Mouse (Mus musculus) lung, adult 2 months (tissue): ENCODE measurements around the gene Vmn2r25. TPM values are rescaled to one million over a fixed set of nuclear protein-coding genes. Genes with fewer than 3 reads are reported as not detected.
"Not testable (repeated sequence)": the region's sequence is repeated elsewhere in the genome, so short reads cannot be mapped to it uniquely, and the experiment has no call there.

ENCODE experiments used
- DNase-seq: peaks from one replicate; pipeline ENCODE4 v3.0.0; 2022
- H3K4me1 ChIP-seq: fragments of 200-500 bp; 2 replicates; pipeline ENCODE4 v1.6.1; 2011; ENCODE audit warnings: low read length; ENCODE audit not compliant: control insufficient read depth, insufficient read depth
- H3K4me3 ChIP-seq: fragments of 200-500 bp; replicated peaks from 2 replicates; pipeline ENCODE3; 2011; ENCODE audit warnings: low read depth, mild to moderate bottlenecking, control low read depth, low read length; ENCODE audit errors: extremely low read depth
- CTCF ChIP-seq: fragments of 200-500 bp; IDR thresholded peaks from 2 replicates; pipeline ENCODE4 v1.5.1; 2011; ENCODE audit warnings: mild to moderate bottlenecking, low read length, control low read depth; ENCODE audit not compliant: insufficient read depth
- POLR2A ChIP-seq: fragments of 200-500 bp; IDR thresholded peaks from 2 replicates; pipeline ENCODE4 v1.6.1; 2011; ENCODE audit warnings: low read depth, mild to moderate bottlenecking, control low read depth, low read length, borderline replicate concordance; ENCODE audit errors: extremely low read depth
- WGBS: fragments of 180-500 bp; shearing (Covaris S2); methylation state at CpG from one replicate; pipeline ENCODE4 v1.1.7; 2018; 5-methylcytosine and 5-hydroxymethylcytosine counted together
- polyA plus RNA-seq: library from polyadenylated mRNA; depleted of rRNA; stranded (reverse); fragments of >200 nt; gene quantifications from 2 replicates; pipeline ENCODE4 v1.2.3, GENCODE M21; 2012; rRNA removed

Vmn2r25 gene
- not detected in 2 replicates for polyA plus RNA-seq

- not testable (repeated sequence) for H3K4me3 ChIP-seq, H3K4me1 ChIP-seq, DNase-seq
- WGBS, result 44% methylated on average over 2 of the region's 2 CpGs
Observed at GRCm38 (mm10) chr6:123853363-123853762, at the start of gene Vmn2r25. Vmn2r25 (minus strand) TSS chr6:123853463.

- Histone ChIP-seq H3K4me1 (no peaks in the 10 kb centered on the region), H3K4me3 (no peak overlapping the region)
- no peak for DNase-seq
- 68% methylated on average over 8 of the region's 8 CpGs for WGBS
- TF ChIP-seq POLR2A, result no peak
- TF ChIP-seq CTCF, result no peak
Observed at GRCm38 (mm10) chr6:123819951-123820350, 33.3 kb downstream of the Vmn2r25 start.

DNA sequence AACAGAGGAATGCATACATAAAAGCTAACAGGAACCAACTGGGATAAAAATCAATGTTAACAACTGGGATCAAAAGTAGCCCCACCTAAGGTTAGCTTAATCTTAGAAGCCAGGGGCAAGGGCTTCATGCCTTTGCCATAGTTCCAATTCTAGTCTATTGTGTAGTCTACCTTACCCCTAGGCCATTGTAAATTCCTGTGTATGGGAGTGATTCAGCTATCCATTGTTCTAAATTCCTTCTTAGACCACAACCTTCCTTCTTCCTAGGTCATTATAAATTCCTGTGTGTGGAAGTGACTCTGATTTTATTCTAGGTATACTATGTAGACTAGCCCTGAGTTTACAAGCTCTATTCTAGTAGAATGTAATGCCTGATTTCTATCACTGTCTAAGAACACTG is 43.0 kb downstream of the Vmn2r25 start:
- DNase-seq, H3K4me3 ChIP-seq, H3K4me1 ChIP-seq: not testable (repeated sequence)

DNA sequence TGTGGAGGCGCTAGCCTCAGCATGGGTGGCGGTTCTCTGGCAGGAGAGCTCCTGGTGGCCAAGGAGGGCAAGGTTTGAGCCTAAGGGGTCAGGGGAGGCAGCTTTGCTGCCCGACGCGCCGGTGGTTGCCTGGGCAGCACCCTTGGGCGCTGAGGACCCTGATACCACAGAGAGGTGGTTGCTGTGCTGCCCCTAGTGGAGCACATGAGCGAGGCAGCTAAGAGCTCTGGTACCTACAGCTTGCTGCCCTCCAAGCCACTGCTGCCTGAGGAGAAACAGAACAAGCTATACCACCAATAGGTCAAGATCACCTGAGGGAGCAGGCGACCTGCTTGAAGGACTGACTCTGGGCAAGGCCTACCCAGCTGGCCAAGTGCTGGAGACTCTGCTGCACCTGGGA is 59.5 kb downstream of the Vmn2r25 start:
- no peak for DNase-seq
- no peak for TF ChIP-seq CTCF
- no peak for TF ChIP-seq POLR2A
- no peaks in the 10 kb centered on the region for H3K4me1 ChIP-seq
- 46% methylated on average over 9 of the region's 9 CpGs for WGBS
- H3K4me3 ChIP-seq, result no peak overlapping the region

DNA sequence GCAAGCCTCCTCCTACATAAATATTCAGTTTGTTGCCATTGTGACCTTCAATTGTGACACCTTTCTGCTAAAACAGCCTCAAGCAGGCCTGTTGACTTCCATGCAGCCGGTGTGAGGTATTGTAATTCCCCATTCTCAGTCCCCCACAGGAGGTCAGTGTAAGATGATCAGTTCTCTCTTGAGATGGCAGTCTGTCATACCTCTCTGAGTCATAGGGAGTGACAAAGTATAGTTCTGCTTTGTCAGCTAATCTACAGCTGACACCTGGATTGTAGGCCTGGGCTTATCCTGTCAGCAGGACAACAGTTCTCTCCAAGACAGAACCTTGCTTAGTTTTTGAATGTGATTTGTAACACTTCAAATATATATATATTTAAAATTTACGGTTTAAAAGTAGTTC is 68.4 kb downstream of the Vmn2r25 start:
- no peak for DNase-seq
- WGBS, result 67% methylated on average over 2 of the region's 2 CpGs
- TF ChIP-seq POLR2A (no peak), CTCF (no peak)
- Histone ChIP-seq H3K4me1 (no peaks in the 10 kb centered on the region), H3K4me3 (no peak overlapping the region)

DNA sequence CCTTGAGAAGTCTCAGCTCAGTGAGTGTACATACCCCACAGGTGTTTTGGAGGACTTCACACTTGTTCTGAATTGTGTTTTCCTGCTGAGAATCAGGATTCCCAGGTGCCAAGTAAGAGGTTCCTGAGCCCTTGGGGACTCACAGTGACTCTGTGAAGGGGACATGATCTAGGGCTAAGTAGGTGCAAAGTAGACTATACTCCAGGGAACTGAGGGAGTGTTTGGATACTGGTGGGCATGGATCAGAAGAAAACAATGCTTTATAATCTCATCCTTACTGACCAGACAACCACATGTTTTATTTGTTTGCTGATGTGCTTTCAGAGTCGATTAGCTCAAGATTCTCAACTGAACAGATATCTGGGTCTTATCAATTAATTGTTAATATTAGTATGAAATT is 74.7 kb downstream of the Vmn2r25 start, which contains the start of gene Vmn2r24:
Vmn2r24 (plus strand) TSS at position 301 of the 400 bp plus-strand sequence.
- no peaks in the 10 kb centered on the region for H3K4me1 ChIP-seq
- 56% methylated on average over 1 of the region's 1 CpGs for WGBS
- TF ChIP-seq CTCF, result no peak
- no peak for TF ChIP-seq POLR2A
- DNase-seq, result no peak
- no peak within 1 kb of the TSS for H3K4me3 ChIP-seq

Other genes starting within 250 kb of the Vmn2r25 start
- not detected in 2 replicates for gene Vmn2r22, start 202.7 kb downstream of the Vmn2r25 start, polyA plus RNA-seq
- not detected in 2 replicates for gene Vmn2r23, start 150.8 kb downstream of the Vmn2r25 start, polyA plus RNA-seq
- gene Vmn2r24, start 74.6 kb downstream of the Vmn2r25 start, polyA plus RNA-seq, result not detected in 2 replicates
- 0.01 and 0.04 TPM in 2 replicates for gene Vmn2r26, start 171.1 kb upstream of the Vmn2r25 start, polyA plus RNA-seq